Mouse (Mus musculus) T-helper 17 cell (primary cell): ENCODE measurements around the gene Lims1.

Source experiments
- in situ Hi-C, 2 experiments: fragments of 300-600 bp; cut with MboI, MseI; formaldehyde crosslinking; loops; 1 replicate in 1 of 2; 2 replicates in 1 of 2; pipeline ENCODE4 v1.15.1; 2025; ENCODE audit warnings: high pct_unique_total_duplicates in 2 of 2

Gene Lims1

GRCm38 (mm10) chr10:58418290-58418971, 95.2 kb downstream of the Lims1 start:
- in situ Hi-C loops, result no loop called here

GRCm38 (mm10) chr10:58427930-58428329, 104.7 kb downstream of the Lims1 start:
- in situ Hi-C loops, result no loop called here

- in situ Hi-C loops, result no loop called here
Measured at GRCm38 (mm10) chr10:58445850-58446249, 122.6 kb downstream of the Lims1 start.

- in situ Hi-C loops, result no loop called here
Measured at GRCm38 (mm10) chr10:58446384-58447279, 123.4 kb downstream of the Lims1 start, which contains the start of gene Ranbp2. Gene Ranbp2, plus strand, starts transcription at chr10:58446920.

GRCm38 (mm10) chr10:58447280-58447781, 124.1 kb downstream of the Lims1 start:
- in situ Hi-C loops, result no loop called here

- in situ Hi-C loops, result loop anchor here in 1 of 2 experiments (5.0 kb wide), 2 partner anchors 46 to 89 kb away; partner anchors contain the start of gene Ccdc138
Measured at GRCm38 (mm10) chr10:58451575-58451974, 128.3 kb downstream of the Lims1 start.

- in situ Hi-C loops, result loop anchor here in 1 of 2 experiments (5.0 kb wide), 2 partner anchors 45 to 90 kb away; partner anchors contain the start of gene Ccdc138
Measured at GRCm38 (mm10) chr10:58452185-58452584, 128.9 kb downstream of the Lims1 start.

- in situ Hi-C loops, result loop anchor here in 1 of 2 experiments (5.0 to 10.0 kb wide), 2 partner anchors 32 to 895 kb away; no protein-coding TSS in a partner anchor
Measured at GRCm38 (mm10) chr10:58459896-58460295, 136.6 kb downstream of the Lims1 start.
